Mouse (Mus musculus) left cerebral cortex, adult 18-20 months (tissue): Measurements from ENCODE around the gene Mef2b. TPM values are rescaled to one million over a fixed set of nuclear protein-coding genes. Genes with fewer than 3 reads are reported as not detected.

Experiments
- DNase-seq, 2 experiments: peaks; one replicate each; pipeline ENCODE4 v3.0.0; 2021 to 2022; ENCODE audit warnings: low spot score in 2 of 2, mixed read lengths in 1 of 2
- long read RNA-seq, 2 experiments: library from polyadenylated mRNA; stranded (forward); transcript quantifications; one replicate each; pipeline ENCODE4 v2.0.0; 2021
- total RNA-seq, 2 experiments: library from RNA; stranded (reverse); gene quantifications; 2 replicates each; pipeline ENCODE4 v1.2.3; 2021

Mef2b gene
- not detected for total RNA-seq
- long read RNA-seq, experiment 1, partial matches to known transcripts = 0 of 7 reads
- long read RNA-seq, experiment 1, other reads (novel, unspliced or antisense) = 7 of 7 reads
- long read RNA-seq, experiment 2, partial matches to known transcripts = 0 of 1 reads
- long read RNA-seq, experiment 2, other reads (novel, unspliced or antisense) = 1 of 1 reads

- peak; percentile 97 for DNase-seq
Measured at GRCm38 (mm10) chr8:70139026-70139857, at the start of gene Mef2b, which contains the start of the genes Rfxank and Borcs8. Gene Mef2b (plus strand): TSS chr8:70139711. Gene Rfxank (minus strand): TSS chr8:70139154. Gene Borcs8 (plus strand): TSS chr8:70139499.

- DNase-seq = no peak
Measured at GRCm38 (mm10) chr8:70092786-70093185, 46.7 kb upstream of the Mef2b start.

- no peak for DNase-seq
Measured at GRCm38 (mm10) chr8:70099276-70099675, 40.2 kb upstream of the Mef2b start.

GRCm38 (mm10) chr8:70100241-70100640 is 39.3 kb upstream of the Mef2b start:
- peak in 1 of 2 experiments; percentile 54 for DNase-seq

- no peak for DNase-seq
Measured at GRCm38 (mm10) chr8:70104506-70104905, 35.0 kb upstream of the Mef2b start.

- DNase-seq = no peak
Measured at GRCm38 (mm10) chr8:70104922-70105321, 34.6 kb upstream of the Mef2b start.

GRCm38 (mm10) chr8:70110451-70110850 is 29.1 kb upstream of the Mef2b start:
- DNase-seq = no peak

- no peak for DNase-seq
Measured at GRCm38 (mm10) chr8:70111192-70111795, 28.2 kb upstream of the Mef2b start.

GRCm38 (mm10) chr8:70112401-70113016 is 27.0 kb upstream of the Mef2b start:
- no peak for DNase-seq

- DNase-seq = no peak
Measured at GRCm38 (mm10) chr8:70114488-70114887, 25.0 kb upstream of the Mef2b start.

- no peak for DNase-seq
Measured at GRCm38 (mm10) chr8:70114892-70115291, 24.6 kb upstream of the Mef2b start.

GRCm38 (mm10) chr8:70117611-70118010 is 21.9 kb upstream of the Mef2b start:
- no peak for DNase-seq

- peak; percentile 62 to 81 for DNase-seq
Measured at GRCm38 (mm10) chr8:70118726-70119700, 20.5 kb upstream of the Mef2b start.

GRCm38 (mm10) chr8:70120667-70121066 is 18.8 kb upstream of the Mef2b start, which contains the start of gene Ncan:
Gene Ncan (minus strand): TSS chr8:70120873.
- DNase-seq = peak; percentile 92 to 93

- no peak for DNase-seq
Measured at GRCm38 (mm10) chr8:70122863-70123262, 16.6 kb upstream of the Mef2b start.

GRCm38 (mm10) chr8:70124992-70125391 is 14.5 kb upstream of the Mef2b start:
- DNase-seq = no peak

- peak in 1 of 2 experiments; percentile 37 for DNase-seq
Measured at GRCm38 (mm10) chr8:70128435-70128834, 11.1 kb upstream of the Mef2b start.

- DNase-seq = peak; percentile 57 to 66
Measured at GRCm38 (mm10) chr8:70129309-70129952, 10.1 kb upstream of the Mef2b start.

GRCm38 (mm10) chr8:70130066-70130465 is 9.4 kb upstream of the Mef2b start:
- no peak for DNase-seq
